Mouse (Mus musculus) embryonic facial prominence, embryonic 13.5 days (tissue): ENCODE results near the gene Gm13288. TPM values are rescaled to one million over a fixed set of nuclear protein-coding genes. Genes with fewer than 3 reads are reported as not detected.
"Not testable (repeated sequence)": the region's sequence is repeated elsewhere in the genome, so short reads cannot be mapped to it uniquely, and the experiment has no call there.

Experiments used
- ATAC-seq: fragments of 200-750 bp; cut with Nextera tagmentation; 2 replicates; pipeline ENCODE4 v1.8.0; 2017; ENCODE audit warnings: low read depth; ENCODE audit not compliant: insufficient number of reproducible peaks, insufficient read depth, low FRiP score, low TSS enrichment
- H3K27ac ChIP-seq: fragments of 300-500 bp; sonication (generic); 2 replicates; pipeline ENCODE4 v1.5.1; 2015; ENCODE audit warnings: moderate library complexity, mild to moderate bottlenecking, inconsistent platforms
- H3K27me3 ChIP-seq: fragments of 300-500 bp; sonication (generic); 2 replicates; pipeline ENCODE4 v1.6.1; 2015; ENCODE audit warnings: mild to moderate bottlenecking, inconsistent platforms
- H3K36me3 ChIP-seq: fragments of 300-500 bp; sonication (generic); 2 replicates; pipeline ENCODE4 v1.6.1; 2015; ENCODE audit warnings: mild to moderate bottlenecking, inconsistent platforms
- H3K4me1 ChIP-seq: fragments of 300-500 bp; sonication (generic); 2 replicates; pipeline ENCODE4 v1.6.1; 2015; ENCODE audit warnings: inconsistent platforms
- H3K4me2 ChIP-seq: fragments of 300-500 bp; sonication (generic); 2 replicates; pipeline ENCODE4 v1.6.1; 2015; ENCODE audit warnings: moderate library complexity, mild to moderate bottlenecking, inconsistent platforms
- H3K4me3 ChIP-seq: fragments of 300-500 bp; sonication (generic); 2 replicates; pipeline ENCODE4 v1.5.1; 2015; ENCODE audit warnings: mild to moderate bottlenecking, inconsistent platforms
- H3K9ac ChIP-seq: fragments of 300-500 bp; sonication (generic); 2 replicates; pipeline ENCODE4 v1.6.1; 2015; ENCODE audit warnings: mild to moderate bottlenecking, inconsistent platforms
- H3K9me3 ChIP-seq: fragments of 300-500 bp; sonication (generic); 2 replicates; pipeline ENCODE4 v1.6.1; 2016; ENCODE audit warnings: inconsistent platforms
- WGBS: fragments of 180-500 bp; shearing (Covaris S2); methylation state at CpG from one replicate; pipeline ENCODE4 v1.1.7; 2015; ENCODE audit warnings: mixed read lengths; 5-methylcytosine and 5-hydroxymethylcytosine counted together
- polyA plus RNA-seq: library from polyadenylated mRNA; unstranded; fragments of >200 nt; fragmentation: Nextera tagmentation; extraction: Ambion mirVana; gene quantifications from 2 replicates; pipeline ENCODE4 v1.2.1, GENCODE M21; 2015

The Gm13288 gene
- polyA plus RNA-seq, 1 experiment from 2014 or later: 0.11 TPM

DNA sequence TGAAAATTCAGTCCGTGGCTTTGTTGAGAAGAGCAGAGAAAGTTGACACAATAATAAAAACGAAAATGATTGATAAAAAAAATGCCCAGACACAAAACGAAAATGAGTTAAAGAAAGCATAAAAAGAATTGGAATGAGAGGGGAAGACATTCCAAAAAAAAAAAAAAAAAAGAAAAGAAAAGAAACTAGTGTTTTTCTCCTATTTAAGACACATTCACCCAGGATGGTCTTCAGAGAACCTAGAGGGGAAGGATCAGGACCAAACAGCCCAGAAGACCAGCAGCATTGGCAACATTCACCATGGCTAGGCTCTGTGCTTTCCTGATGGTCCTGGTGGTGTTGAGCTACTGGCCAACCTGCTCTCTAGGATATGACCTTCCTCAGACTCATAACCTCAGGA lies 10.6 kb downstream of the Gm13288 start, which contains the start of gene Ifna7:
Ifna7 (plus strand) TSS at position 301 of the 400 bp plus-strand sequence.
- no peaks in the 10 kb centered on the region for H3K36me3 ChIP-seq
- WGBS: 63% methylated on average over 3 of the region's 3 CpGs
- ATAC-seq: no peak
- H3K27me3 ChIP-seq: 0 out of 2 replicates have a peak, but pooled peaks cover 3% of the 10 kb centered on the region
- no peaks in the 10 kb centered on the region for H3K4me1 ChIP-seq
- no peak within 1 kb of the TSS for H3K9ac ChIP-seq
- no peak within 1 kb of the TSS for H3K4me3 ChIP-seq
- H3K9me3 ChIP-seq: no peaks in the 10 kb centered on the region
- H3K4me2 ChIP-seq: no peak within 1 kb of the TSS
- H3K27ac ChIP-seq: no peak within 1 kb of the TSS

DNA sequence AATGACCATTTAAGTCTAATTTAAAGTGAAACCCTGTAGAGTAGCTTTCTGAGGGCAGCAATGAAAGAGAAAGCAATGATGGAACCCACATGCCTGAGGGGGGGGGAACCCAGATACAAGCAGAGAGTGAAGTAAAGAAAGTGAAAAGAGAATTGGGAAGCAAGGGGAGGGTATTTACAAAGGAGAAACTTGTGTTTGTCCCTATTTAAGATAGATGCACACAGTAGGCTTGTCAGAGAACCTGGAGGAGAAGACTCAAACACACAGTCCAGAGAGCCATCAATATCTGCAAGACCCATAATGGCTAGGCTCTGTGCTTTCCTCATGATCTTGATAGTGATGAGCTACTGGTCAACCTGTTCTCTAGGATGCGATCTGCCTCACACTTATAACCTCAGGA lies 14.3 kb downstream of the Gm13288 start, which contains the start of gene Ifna11:
Ifna11 (plus strand) TSS at position 301 of the 400 bp plus-strand sequence.
- H3K36me3 ChIP-seq: no peaks in the 10 kb centered on the region
- H3K9ac ChIP-seq: no peak within 1 kb of the TSS
- no peak within 1 kb of the TSS for H3K4me3 ChIP-seq
- no peak for ATAC-seq
- no peak within 1 kb of the TSS for H3K4me2 ChIP-seq
- H3K4me1 ChIP-seq: no peaks in the 10 kb centered on the region
- H3K27me3 ChIP-seq: 0 out of 2 replicates have a peak, but pooled peaks cover 3% of the 10 kb centered on the region
- WGBS: 91% methylated on average over 1 of the region's 1 CpGs
- no peak within 1 kb of the TSS for H3K27ac ChIP-seq
- H3K9me3 ChIP-seq: no peaks in the 10 kb centered on the region

DNA sequence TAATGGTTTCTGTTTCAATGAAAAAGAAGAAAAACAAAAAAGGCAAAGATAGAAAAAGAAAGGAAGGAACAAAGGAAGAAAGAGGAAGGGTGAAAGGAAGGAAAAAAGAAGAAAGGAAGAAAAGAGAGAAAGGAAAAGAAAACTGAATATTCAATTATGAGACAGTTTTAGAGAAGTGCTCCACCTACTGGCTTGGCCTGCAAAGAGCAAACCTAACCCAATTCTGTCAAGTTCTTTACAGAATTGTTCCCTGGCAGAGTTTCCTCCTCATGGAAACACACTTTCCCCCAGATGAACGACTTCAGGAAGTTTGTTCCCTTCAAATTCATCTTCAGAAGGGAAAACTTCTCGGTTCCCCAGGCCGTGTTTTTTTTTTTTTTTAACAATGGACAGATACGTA lies 17.7 kb downstream of the Gm13288 start:
- no peak overlapping the region for H3K27ac ChIP-seq
- 23% methylated on average over 4 of the region's 4 CpGs for WGBS
- ATAC-seq: no peak
- H3K4me1 ChIP-seq: no peaks in the 10 kb centered on the region
- no peak overlapping the region for H3K4me2 ChIP-seq
- H3K4me3 ChIP-seq: no peak overlapping the region
- 0 out of 2 replicates have a peak, but pooled peaks cover 2% of the 10 kb centered on the region for H3K27me3 ChIP-seq
- no peaks in the 10 kb centered on the region for H3K36me3 ChIP-seq
- H3K9me3 ChIP-seq: no peaks in the 10 kb centered on the region
- no peak overlapping the region for H3K9ac ChIP-seq

DNA sequence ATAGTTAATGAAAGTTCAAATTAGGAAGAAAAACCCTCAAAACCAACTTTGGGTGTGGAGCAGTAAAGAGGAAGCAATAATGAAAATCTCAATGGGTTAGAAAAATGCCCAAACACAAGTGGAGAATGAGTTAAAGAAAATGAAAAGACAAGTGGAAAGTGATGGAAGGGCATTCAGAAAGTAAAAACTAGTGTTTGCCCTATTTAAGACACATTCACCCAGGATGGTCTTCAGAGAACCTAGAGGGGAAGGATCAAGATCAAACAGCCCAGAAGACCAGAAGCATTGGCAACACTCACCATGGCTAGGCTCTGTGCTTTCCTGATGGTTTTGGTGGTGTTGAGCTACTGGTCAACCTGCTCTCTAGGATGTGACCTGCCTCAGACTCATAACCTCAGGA lies 21.8 kb downstream of the Gm13288 start, which contains the start of gene Ifna6:
Ifna6 (plus strand) TSS at position 301 of the 400 bp plus-strand sequence.
- not testable (repeated sequence) for H3K9me3 ChIP-seq, H3K9ac ChIP-seq, H3K27ac ChIP-seq, H3K36me3 ChIP-seq, H3K4me2 ChIP-seq, H3K4me1 ChIP-seq, ATAC-seq, H3K4me3 ChIP-seq, H3K27me3 ChIP-seq

DNA sequence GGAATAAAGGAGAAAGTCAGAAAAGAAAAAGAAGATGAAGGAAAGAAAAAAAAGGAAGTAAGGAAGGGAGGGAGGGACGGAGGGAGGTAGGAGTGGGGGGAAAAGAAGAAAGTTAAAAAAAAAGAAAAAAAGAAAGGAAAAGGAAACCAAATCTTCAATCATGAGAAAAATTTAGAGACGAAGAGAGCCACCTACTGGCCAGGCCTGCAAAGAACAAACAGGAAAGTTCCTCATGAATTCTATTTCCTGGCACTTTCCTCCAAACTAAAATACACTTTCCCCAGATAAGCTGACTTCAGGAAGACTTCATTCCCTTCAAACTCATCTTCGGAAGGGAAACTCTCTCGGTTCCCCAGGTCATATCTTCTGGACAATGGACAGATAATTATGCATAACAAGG lies 25.2 kb downstream of the Gm13288 start:
- Histone ChIP-seq H3K9me3 (no peaks in the 10 kb centered on the region), H3K4me2 (no peak overlapping the region), H3K27ac (no peak overlapping the region), H3K9ac (no peak overlapping the region), H3K27me3 (no peaks in the 10 kb centered on the region), H3K4me1 (no peaks in the 10 kb centered on the region), H3K36me3 (no peaks in the 10 kb centered on the region), H3K4me3 (no peak overlapping the region)
- WGBS: 25% methylated on average over 4 of the region's 4 CpGs
- no peak for ATAC-seq

DNA sequence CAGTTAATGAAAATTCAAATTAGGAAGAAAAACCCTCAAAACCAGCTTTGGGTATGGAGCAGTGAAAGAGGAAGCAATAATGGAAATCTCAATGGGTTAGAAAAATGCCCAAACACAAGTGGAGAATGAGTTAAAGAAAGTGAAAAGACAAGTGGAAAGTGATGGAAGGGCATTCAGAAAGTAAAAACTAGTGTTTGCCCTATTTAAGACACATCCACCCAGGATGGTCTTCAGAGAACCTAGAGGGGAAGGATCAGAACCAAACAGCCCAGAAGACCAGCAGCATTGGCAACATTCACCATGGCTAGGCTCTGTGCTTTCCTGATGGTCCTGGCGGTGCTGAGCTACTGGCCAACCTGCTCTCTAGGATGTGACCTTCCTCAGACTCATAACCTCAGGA lies 29.9 kb downstream of the Gm13288 start, which contains the start of gene Ifna5:
Ifna5 (plus strand) TSS at position 301 of the 400 bp plus-strand sequence.
- not testable (repeated sequence) for H3K4me2 ChIP-seq, H3K27me3 ChIP-seq, H3K4me3 ChIP-seq, ATAC-seq, H3K4me1 ChIP-seq, H3K9ac ChIP-seq, H3K27ac ChIP-seq, H3K9me3 ChIP-seq, H3K36me3 ChIP-seq
- WGBS: 83% methylated on average over 1 of the region's 1 CpGs

DNA sequence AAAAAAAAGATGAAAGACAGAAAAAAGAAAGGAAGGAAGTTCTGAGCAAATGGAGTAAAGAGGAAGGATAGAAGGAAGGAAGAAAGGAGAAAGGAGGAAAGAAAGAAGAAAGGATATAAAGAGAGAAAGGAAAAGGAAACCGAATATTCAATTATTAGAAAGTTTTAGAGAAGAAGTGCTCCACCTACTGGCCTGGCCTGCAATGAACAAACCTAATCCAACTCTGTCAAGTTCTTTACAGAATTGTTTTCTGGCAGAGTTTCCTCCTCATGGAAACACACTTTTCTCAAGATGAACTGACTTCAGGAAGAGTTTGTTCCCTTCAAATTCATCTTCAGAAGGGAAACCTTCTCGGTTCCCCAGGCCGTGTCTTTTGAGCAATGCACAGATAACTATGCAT lies 33.5 kb downstream of the Gm13288 start:
- 47% methylated on average over 3 of the region's 3 CpGs for WGBS
- H3K36me3 ChIP-seq: no peaks in the 10 kb centered on the region
- H3K9ac ChIP-seq: no peak overlapping the region
- no peak overlapping the region for H3K27ac ChIP-seq
- H3K9me3 ChIP-seq: no peaks in the 10 kb centered on the region
- no peaks in the 10 kb centered on the region for H3K27me3 ChIP-seq
- no peak overlapping the region for H3K4me3 ChIP-seq
- no peak for ATAC-seq
- H3K4me1 ChIP-seq: no peaks in the 10 kb centered on the region
- H3K4me2 ChIP-seq: no peak overlapping the region

DNA sequence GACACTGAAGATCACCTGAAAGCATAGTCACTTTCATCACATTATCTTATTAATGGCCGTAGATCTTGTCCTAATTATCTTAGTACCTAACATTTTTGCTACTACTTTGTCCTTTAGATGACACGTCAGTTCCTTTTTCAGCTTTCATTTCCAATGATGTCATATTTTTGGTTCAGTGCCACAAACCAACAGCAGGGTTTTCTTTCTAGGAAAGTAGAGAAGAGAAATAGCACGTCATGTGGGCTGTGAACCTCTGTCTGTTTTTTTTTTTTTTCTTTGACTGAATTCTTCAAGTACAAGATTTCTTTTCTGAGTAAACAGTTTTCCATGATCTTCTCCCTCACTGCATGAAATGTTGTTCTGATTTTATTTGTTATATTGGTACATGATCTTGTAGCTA lies 34.7 kb downstream of the Gm13288 start:
- Histone ChIP-seq H3K9me3 (no peaks in the 10 kb centered on the region), H3K4me3 (no peak overlapping the region), H3K27ac (no peak overlapping the region), H3K27me3 (no peaks in the 10 kb centered on the region), H3K9ac (no peak overlapping the region), H3K36me3 (no peaks in the 10 kb centered on the region), H3K4me2 (no peak overlapping the region), H3K4me1 (no peaks in the 10 kb centered on the region)
- 70% methylated on average over 3 of the region's 3 CpGs for WGBS
- no peak for ATAC-seq

DNA sequence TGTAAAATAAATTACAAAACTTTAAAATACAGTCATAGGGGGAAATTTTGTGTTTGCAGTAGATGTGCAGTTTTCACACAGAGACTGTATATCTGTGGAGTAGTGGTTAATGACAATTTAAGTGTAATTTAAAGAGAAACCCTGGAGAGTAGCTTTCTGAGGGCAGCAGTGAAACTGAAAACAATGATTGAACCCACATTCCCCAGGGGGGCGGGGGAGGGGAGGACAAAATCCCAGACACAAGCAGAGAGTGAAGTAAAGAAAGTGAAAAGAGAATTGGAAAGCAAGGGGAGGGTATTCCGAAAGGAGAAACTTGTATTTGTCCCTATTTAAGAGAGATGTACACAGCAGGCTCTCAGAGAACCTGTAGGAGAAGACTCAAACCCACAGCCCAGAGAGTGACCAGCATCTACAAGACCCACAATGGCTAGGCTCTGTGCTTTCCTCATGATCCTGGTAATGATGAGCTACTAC lies 36.1 kb downstream of the Gm13288 start, which contains the start of gene Ifna4:
Ifna4 (plus strand) TSS at position 424 of the 474 bp plus-strand sequence.
- 34% methylated on average over 2 of the region's 2 CpGs for WGBS
- no peak within 1 kb of the TSS for H3K4me2 ChIP-seq
- H3K27me3 ChIP-seq: no peaks in the 10 kb centered on the region
- H3K4me1 ChIP-seq: no peaks in the 10 kb centered on the region
- no peak within 1 kb of the TSS for H3K9ac ChIP-seq
- no peak within 1 kb of the TSS for H3K4me3 ChIP-seq
- H3K9me3 ChIP-seq: no peaks in the 10 kb centered on the region
- no peak within 1 kb of the TSS for H3K27ac ChIP-seq
- H3K36me3 ChIP-seq: no peaks in the 10 kb centered on the region
- ATAC-seq: no peak

DNA sequence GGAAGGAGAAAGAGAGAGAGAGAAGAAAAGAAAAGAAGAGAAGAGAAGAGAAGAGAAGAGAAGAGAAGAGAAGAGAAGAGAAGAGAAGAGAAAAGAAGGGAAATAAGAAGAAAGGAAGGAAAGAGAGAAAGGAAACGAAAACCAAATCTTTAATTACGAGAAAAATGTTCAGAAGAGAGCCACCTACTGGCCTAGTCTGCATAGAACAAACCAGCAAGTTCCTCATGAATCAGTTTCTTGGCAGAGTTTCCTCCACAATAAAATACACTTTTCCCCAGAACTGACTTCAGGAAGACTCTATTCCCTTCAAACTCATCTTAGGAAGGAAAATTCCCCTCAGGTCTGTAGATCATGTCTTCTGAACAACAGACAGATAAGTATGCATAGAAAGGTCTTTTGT lies 40.0 kb downstream of the Gm13288 start:
- H3K4me1 ChIP-seq: no peaks in the 10 kb centered on the region

DNA sequence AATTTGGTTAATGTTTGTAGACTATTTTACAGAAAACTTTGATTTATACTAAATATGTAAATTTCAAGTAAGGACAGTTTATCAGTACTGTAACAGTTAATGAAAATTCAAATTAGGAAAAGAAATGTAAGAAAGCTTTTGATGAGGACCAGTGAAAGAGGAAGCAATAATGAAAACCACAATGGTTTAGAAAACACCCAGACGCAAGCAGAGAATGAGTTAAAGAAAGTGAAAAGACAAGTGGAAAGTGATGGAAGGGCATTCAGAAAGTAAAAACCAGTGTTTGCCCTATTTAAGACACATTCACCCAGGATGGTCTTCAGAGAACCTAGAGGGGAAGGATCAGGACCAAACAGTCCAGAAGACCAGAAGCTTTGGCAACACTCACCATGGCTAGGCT lies 44.4 kb downstream of the Gm13288 start, which contains the start of gene Ifna1:
Ifna1 (plus strand) TSS at position 390 of the 400 bp plus-strand sequence.
- H3K27me3 ChIP-seq: no peaks in the 10 kb centered on the region
- H3K27ac ChIP-seq: no peak within 1 kb of the TSS
- H3K9ac ChIP-seq: no peak within 1 kb of the TSS
- H3K36me3 ChIP-seq: no peaks in the 10 kb centered on the region
- 70% methylated on average over 1 of the region's 1 CpGs for WGBS
- no peak within 1 kb of the TSS for H3K4me3 ChIP-seq
- ATAC-seq: no peak
- no peak within 1 kb of the TSS for H3K4me2 ChIP-seq
- H3K9me3 ChIP-seq: no peaks in the 10 kb centered on the region
- H3K4me1 ChIP-seq: no peaks in the 10 kb centered on the region

More for the DNA sequence above, 40.0 kb downstream of the Gm13288 start:
- Histone ChIP-seq H3K36me3 (no peaks in the 10 kb centered on the region), H3K27ac (no peak overlapping the region), H3K4me2 (no peak overlapping the region), H3K27me3 (no peaks in the 10 kb centered on the region), H3K9ac (no peak overlapping the region), H3K4me3 (no peak overlapping the region), H3K9me3 (no peaks in the 10 kb centered on the region)
- WGBS: 30% methylated on average over 2 of the region's 2 CpGs
- no peak for ATAC-seq

DNA sequence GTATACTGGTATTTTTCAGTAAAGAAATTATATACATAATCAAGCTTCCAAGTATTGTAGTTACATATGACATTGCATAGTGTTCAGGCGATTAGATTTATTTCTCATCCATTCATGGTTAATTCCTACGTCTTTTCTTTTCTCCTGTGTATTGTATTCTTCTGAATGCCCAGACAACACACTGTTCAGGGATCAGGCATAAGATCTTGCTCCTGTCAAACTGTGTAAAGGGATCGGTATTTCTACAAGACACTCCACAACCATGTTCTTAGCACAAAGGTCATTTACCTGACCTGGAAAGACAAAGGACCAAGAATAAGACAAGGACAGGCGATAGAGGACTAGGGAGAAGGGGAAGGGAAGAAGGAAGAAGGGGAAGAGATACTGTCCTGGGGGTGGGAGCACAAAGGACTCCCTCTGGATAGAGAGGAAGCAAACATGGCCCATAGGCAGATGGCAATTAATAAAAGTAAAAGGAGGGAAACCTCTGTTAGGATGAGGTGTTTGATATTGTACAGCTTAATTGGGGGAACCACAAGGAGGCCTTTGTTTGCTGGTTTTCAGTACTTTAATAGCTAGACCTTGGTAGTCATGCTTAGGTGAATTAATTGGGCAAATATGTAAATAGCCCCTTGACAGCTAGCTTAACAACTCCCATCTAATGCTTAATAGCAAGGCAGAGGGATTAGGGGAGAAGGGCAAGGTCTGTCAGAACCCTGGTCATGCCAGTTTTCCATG lies 45.9 kb downstream of the Gm13288 start:
- Histone ChIP-seq H3K4me3 (no peak overlapping the region), H3K4me2 (no peak overlapping the region), H3K9ac (no peak overlapping the region), H3K9me3 (no peaks in the 10 kb centered on the region), H3K27ac (no peak overlapping the region), H3K27me3 (no peaks in the 10 kb centered on the region), H3K4me1 (no peaks in the 10 kb centered on the region), H3K36me3 (no peaks in the 10 kb centered on the region)
- 68% methylated on average over 4 of the region's 4 CpGs for WGBS
- ATAC-seq: no peak
